Mouse (Mus musculus) small intestine, adult 2 months (tissue): ENCODE results near the gene Nppb.

Source experiments
- CTCF ChIP-seq: fragments of 200-500 bp; IDR thresholded peaks from 2 replicates; pipeline ENCODE4 v1.5.1; 2012; ENCODE audit warnings: low read depth, mild to moderate bottlenecking, control low read depth, inconsistent platforms, low read length, moderate library complexity, mixed read lengths; ENCODE audit not compliant: insufficient replicate concordance, insufficient read length; ENCODE audit errors: extremely low read depth
- POLR2A ChIP-seq: fragments of 200-500 bp; IDR thresholded peaks from 2 replicates; pipeline ENCODE4 v1.6.1; 2012; ENCODE audit warnings: low read depth, mild to moderate bottlenecking, control low read depth, inconsistent platforms, low read length, moderate library complexity

- TF ChIP-seq CTCF (no peak), POLR2A (no peak)
These were observed 48.6 kb upstream of the Nppb start for GRCm38 (mm10) chr4:147937021-147937420.
